Mouse (Mus musculus) gastrocnemius, postnatal 4 days (tissue): Measurements from ENCODE around the gene Ttyh2. TPM values are rescaled to one million over a fixed set of nuclear protein-coding genes. Genes with fewer than 3 reads are reported as not detected.
"Not testable (repeated sequence)": the region's sequence is repeated elsewhere in the genome, so short reads cannot be mapped to it uniquely, and the experiment has no call there.

Source experiments
- DNase-seq, 2 experiments: peaks; one replicate each; pipeline ENCODE4 v3.0.0; 2021 to 2022; ENCODE audit warnings: low spot score in 2 of 2, mixed read lengths in 2 of 2
- total RNA-seq, 2 experiments: library from RNA; stranded (reverse); gene quantifications; 2 replicates each; pipeline ENCODE4 v1.2.3; 2021

The Ttyh2 gene
- total RNA-seq, 2 experiments from 2014 or later: 101 to 108 TPM

GRCm38 (mm10) chr11:114657737-114658136 lies 17.5 kb upstream of the Ttyh2 start:
- peak in 1 of 2 experiments; percentile 46 for DNase-seq

GRCm38 (mm10) chr11:114662161-114662560 lies 13.1 kb upstream of the Ttyh2 start:
- no peak for DNase-seq

DNA sequence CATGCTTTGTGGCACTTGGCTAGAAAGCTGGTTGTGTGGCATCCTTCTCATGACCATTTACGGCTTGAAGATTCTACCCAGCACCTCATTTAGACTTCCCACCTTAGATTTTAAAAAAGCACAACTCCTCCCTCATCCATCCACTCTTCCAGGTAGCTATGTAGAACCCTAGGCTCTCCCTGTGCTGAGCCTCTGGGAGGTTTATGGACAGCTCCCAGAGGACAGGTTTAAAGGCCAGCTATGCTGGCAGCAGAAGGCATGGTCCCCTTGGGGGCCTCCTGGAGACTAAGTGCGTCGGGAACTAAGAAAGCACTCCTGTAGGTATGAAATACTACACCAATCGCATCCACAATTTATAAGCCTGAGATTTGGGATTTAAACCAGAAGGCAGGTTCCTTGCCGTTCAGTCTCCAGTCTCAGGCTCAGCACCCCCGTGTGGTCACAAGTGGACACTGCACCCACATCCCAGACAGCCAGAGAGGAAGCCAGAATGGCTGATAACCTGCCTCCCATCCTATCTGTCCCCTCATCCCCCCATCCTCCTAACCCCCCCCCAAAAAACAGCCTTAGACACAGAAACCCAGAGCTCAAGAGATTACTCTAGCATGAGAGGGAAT lies 12.4 kb upstream of the Ttyh2 start:
- peak in 1 of 2 experiments; percentile 60 for DNase-seq

- no peak for DNase-seq
These were observed 11.1 kb upstream of the Ttyh2 start for GRCm38 (mm10) chr11:114664164-114664563.

DNA sequence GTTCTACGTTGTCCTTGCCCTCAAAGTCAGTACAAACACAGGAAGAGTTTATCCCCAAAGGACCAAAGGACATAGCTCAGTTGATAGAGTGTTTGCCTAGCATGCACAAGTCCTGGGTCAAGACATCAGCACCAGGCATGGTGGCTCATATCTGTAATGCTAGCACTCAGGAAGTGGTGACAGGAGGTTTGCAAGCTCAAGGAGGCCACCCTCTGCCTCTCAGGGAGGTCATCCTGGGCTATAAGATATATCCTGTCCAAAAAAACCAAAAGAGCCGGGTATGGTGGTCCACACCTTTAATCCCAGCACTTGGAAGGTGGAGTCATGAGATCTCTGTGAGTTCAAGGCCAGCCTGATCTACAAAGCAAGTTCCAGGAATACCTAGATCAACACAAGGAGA lies 9.8 kb upstream of the Ttyh2 start:
- DNase-seq: no peak

- DNase-seq: no peak
These were observed 8.4 kb upstream of the Ttyh2 start for GRCm38 (mm10) chr11:114666786-114667185.

- DNase-seq: no peak
These were observed 7.8 kb upstream of the Ttyh2 start for GRCm38 (mm10) chr11:114667236-114667931.

GRCm38 (mm10) chr11:114667932-114668285 lies 7.3 kb upstream of the Ttyh2 start:
- peak in 1 of 2 experiments; percentile 49 for DNase-seq

DNA sequence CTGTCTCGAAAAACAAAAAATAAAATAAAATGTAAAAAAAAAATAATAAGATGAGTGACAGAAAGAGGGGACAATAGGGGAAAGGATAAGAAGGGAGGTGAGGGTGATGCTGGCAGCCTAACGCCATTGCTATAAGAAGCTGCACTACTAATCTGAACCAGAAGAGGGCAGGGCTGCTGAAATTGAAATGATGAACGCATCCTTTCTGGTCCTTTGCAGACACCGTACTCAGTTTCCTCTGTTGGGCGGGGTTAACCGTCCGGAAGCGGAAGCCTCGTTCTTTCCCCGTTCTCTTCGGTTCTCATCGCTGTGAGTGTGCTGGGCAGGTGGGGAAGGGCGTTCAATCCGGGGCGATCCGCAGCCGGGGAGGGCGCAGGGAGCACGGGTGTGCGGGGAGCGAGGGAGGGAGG lies 6.9 kb upstream of the Ttyh2 start, which contains the start of gene Rpl38:
Rpl38 (plus strand) TSS at position 224 of the 410 bp plus-strand sequence.
- peak; percentile 82 to 91 for DNase-seq

- peak; percentile 63 to 85 for DNase-seq
These were observed 6.2 kb upstream of the Ttyh2 start for GRCm38 (mm10) chr11:114668741-114669623.

GRCm38 (mm10) chr11:114669651-114670168 lies 5.5 kb upstream of the Ttyh2 start:
- DNase-seq: no peak

GRCm38 (mm10) chr11:114671147-114671546 lies 4.1 kb upstream of the Ttyh2 start:
- no peak for DNase-seq

GRCm38 (mm10) chr11:114672794-114673718 lies 2.2 kb upstream of the Ttyh2 start:
- peak in 1 of 2 experiments; percentile 57 for DNase-seq

DNA sequence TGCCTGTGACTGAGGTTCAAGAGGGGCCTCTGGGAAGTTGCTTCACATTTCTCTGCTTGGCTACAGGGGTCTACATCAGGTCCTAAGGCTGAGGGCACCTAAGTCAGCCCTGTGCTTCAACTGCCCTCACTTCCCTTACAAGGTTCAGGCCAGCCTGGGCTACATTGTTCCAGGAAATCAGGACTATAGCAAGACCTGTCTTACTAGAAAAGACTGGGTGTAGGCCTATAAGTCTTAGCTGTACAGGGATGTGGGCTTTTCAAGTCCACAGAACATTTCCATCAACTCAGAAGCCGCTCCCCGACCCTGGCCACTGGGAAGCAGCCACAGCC lies 1.5 kb upstream of the Ttyh2 start:
- DNase-seq: no peak

- DNase-seq: no peak
These were observed 1.1 kb upstream of the Ttyh2 start for GRCm38 (mm10) chr11:114674180-114674579.

DNA sequence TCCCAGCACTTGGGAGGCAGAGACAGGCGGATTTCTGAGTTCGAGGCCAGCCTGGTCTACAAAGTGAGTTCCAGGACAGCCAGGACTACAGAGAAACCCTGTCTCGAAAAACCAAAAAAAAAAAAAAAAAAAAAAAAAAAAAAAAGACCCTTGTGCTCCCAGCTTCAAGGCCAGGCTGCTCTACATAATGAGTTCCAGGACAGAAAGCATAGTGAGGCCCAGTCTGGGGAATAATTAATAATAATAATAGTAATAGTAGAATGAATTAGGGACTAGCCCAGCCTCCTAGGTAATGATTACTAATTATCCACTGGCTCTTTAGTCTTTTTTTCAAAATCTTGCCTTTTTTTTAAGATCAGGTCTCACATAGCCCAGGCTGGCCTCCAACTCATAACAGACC lies 435 bp upstream of the Ttyh2 start:
- DNase-seq: not testable (repeated sequence)

GRCm38 (mm10) chr11:114675826-114676401 lies 683 bp downstream of the Ttyh2 start:
- DNase-seq: peak in 1 of 2 experiments; percentile 52

DNA sequence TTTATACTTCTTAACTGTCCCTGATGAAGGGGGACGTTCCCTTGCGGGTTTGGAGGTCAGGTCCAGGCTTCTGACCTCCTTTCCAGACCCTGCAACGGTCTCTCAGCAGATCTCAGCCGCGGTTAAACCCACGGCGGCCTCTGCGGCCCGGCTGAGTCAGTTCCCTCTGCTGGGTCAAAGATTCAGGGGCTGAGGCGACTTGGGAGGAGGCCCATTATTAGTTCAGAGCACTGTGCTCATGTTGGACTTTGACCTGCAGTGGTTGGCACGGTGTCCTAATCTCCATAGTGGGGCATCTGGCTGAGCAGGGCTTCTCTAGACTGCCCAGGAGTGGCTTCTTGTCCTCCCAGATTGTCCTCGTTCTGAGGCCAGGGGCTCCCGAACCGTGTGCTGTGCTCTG lies 1.2 kb downstream of the Ttyh2 start:
- DNase-seq: peak in 1 of 2 experiments; percentile 42

GRCm38 (mm10) chr11:114676896-114677530 lies 1.8 kb downstream of the Ttyh2 start:
- DNase-seq: no peak

GRCm38 (mm10) chr11:114679582-114679981 lies 4.4 kb downstream of the Ttyh2 start:
- DNase-seq: no peak
